Mouse (Mus musculus): Measurements from ENCODE around the gene Nxn. TPM values are rescaled to one million over a fixed set of nuclear protein-coding genes. Genes with fewer than 3 reads are reported as not detected.
"Not testable (repeated sequence)": the region's sequence is repeated elsewhere in the genome, so short reads cannot be mapped to it uniquely, and the experiment has no call there.

The Nxn gene
- total and polyA plus RNA-seq, 3 experiments, result 10.0 to 19.1 (median 14.6) TPM

GRCm38 (mm10) chr11:76216681-76217389 lies 182.1 kb downstream of the Nxn start:
- Histone ChIP-seq H3K79me2 (replicated peaks; ENCODE audit: control insufficient read depth, insufficient read depth, low read length) (no peaks in the 10 kb centered on the region), H3K4me1 (ENCODE audit: control insufficient read depth, insufficient read depth, low read length) (no peaks in the 10 kb centered on the region; the same call in none of the 2 replicates), H3K27ac (peak overlapping the region; percentile 92), H3K27me3 (ENCODE audit: control insufficient read depth, insufficient read depth, low read length) (no peaks in the 10 kb centered on the region), H3K36me3 (ENCODE audit: control insufficient read depth, insufficient read depth, low read length) (no peaks in the 10 kb centered on the region), H3K4me3 (peak overlapping the region; percentile 93), H3K9ac (ENCODE audit: low read depth, low read length) (peak overlapping the region; percentile 76)
- peak; percentile 38 to 53 for DNase-seq
- WGBS, result 2% methylated on average over 33 of the region's 33 CpGs
- TF ChIP-seq EP300 (IDR thresholded peaks at IDR 0.05; ENCODE audit: insufficient read depth, low read depth, low read length) (0 out of 2 replicates have a peak, but pooled peaks have one; percentile 4), CTCF (IDR thresholded peaks at IDR 0.05) (no peak)
- intact Hi-C loops (cut with DNase I), result loop anchor here (1.0 to 5.0 kb wide), 3 partner anchors 14 to 135 kb away; partner anchors contain the start of genes Fam57a and Vps53

- no peaks in the 10 kb centered on the region for H3K36me3 ChIP-seq (ENCODE audit: control insufficient read depth, insufficient read depth, low read length)
- H3K4me3 ChIP-seq, result no peak overlapping the region
- 97% methylated on average over 5 of the region's 5 CpGs for WGBS
- intact Hi-C loops (cut with DNase I), result loop anchor here (2.0 to 5.0 kb wide), 2 partner anchors 13 to 134 kb away; no protein-coding TSS in a partner anchor
- H3K27me3 ChIP-seq (ENCODE audit: control insufficient read depth, insufficient read depth, low read length), result no peaks in the 10 kb centered on the region
- H3K27ac ChIP-seq, result peak overlapping the region; percentile 29
- H3K79me2 ChIP-seq (replicated peaks; ENCODE audit: control insufficient read depth, insufficient read depth, low read length), result no peaks in the 10 kb centered on the region
- TF ChIP-seq CTCF (IDR thresholded peaks at IDR 0.05) (no peak), POLR2A (IDR thresholded peaks at IDR 0.05; ENCODE audit: insufficient read depth, low read depth, low read length) (no peak), EP300 (IDR thresholded peaks at IDR 0.05; ENCODE audit: insufficient read depth, low read depth, low read length) (no peak)
- DNase-seq, result no peak
- no peak overlapping the region for H3K9ac ChIP-seq (ENCODE audit: low read depth, low read length)
- no peaks in the 10 kb centered on the region; the same call in none of the 2 replicates for H3K4me1 ChIP-seq (ENCODE audit: control insufficient read depth, insufficient read depth, low read length)
Measured at GRCm38 (mm10) chr11:76216049-76216540, 182.8 kb downstream of the Nxn start.

DNA sequence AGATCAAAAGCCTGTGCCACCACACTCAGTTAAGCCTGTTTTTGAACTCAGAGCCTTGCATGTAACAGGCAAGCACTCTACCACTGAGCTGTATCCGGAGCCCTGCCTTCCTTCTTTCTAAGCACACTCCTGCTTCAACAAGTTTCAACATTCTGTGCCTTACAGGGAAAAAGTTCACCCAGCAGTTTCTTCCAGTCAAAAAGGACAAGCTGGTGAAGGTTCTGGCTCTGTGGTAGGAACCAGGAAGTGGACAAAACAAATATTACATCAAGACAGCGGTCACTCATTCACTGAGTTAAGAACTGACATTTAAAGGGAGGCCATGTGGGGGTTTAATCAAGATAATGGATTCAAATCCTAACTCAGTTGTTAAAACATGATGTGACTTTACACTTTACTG lies 183.9 kb downstream of the Nxn start:
- Histone ChIP-seq H3K27ac (no peak overlapping the region), H3K36me3 (ENCODE audit: control insufficient read depth, insufficient read depth, low read length) (no peaks in the 10 kb centered on the region), H3K4me3 (no peak overlapping the region), H3K4me1 (ENCODE audit: control insufficient read depth, insufficient read depth, low read length) (no peaks in the 10 kb centered on the region; the same call in none of the 2 replicates), H3K79me2 (replicated peaks; ENCODE audit: control insufficient read depth, insufficient read depth, low read length) (no peaks in the 10 kb centered on the region), H3K9ac (ENCODE audit: low read depth, low read length) (no peak overlapping the region), H3K27me3 (ENCODE audit: control insufficient read depth, insufficient read depth, low read length) (no peaks in the 10 kb centered on the region)
- intact Hi-C loops (cut with DNase I), result loop anchor here (5.0 kb wide), 1 partner anchor 133 kb away; no protein-coding TSS in a partner anchor
- TF ChIP-seq EP300 (IDR thresholded peaks at IDR 0.05; ENCODE audit: insufficient read depth, low read depth, low read length), result no peak
- 84% methylated on average over 2 of the region's 2 CpGs for WGBS
- DNase-seq, result no peak

DNA sequence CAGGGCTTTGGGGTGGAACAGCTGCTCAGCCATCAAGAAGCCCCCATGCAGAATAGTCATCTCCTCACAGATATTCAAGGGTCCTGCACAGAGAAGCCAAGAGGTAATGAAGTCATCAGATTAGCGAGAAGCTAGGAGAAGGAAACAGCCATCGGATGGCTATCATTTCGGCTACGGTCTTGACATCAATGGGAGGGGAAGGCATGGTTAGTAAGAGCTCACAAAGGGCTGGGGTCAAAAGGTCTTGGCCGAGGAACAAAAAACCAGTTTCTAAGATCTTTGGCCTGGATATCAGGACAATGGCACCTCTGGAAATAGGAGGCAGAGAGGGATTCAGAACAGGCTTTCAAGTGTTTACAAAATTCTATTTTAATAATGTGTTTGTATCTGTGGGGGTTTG lies 185.1 kb downstream of the Nxn start:
- H3K36me3 ChIP-seq (ENCODE audit: control insufficient read depth, insufficient read depth, low read length), result no peaks in the 10 kb centered on the region

GRCm38 (mm10) chr11:76211595-76211994 lies 187.3 kb downstream of the Nxn start:
- intact Hi-C loops (cut with DNase I); H3K4me1 ChIP-seq (ENCODE audit: control insufficient read depth, insufficient read depth, low read length); H3K27ac ChIP-seq; H3K27me3 ChIP-seq (ENCODE audit: control insufficient read depth, insufficient read depth, low read length); DNase-seq; H3K79me2 ChIP-seq (replicated peaks; ENCODE audit: control insufficient read depth, insufficient read depth, low read length); H3K36me3 ChIP-seq (ENCODE audit: control insufficient read depth, insufficient read depth, low read length); H3K9ac ChIP-seq (ENCODE audit: low read depth, low read length); H3K4me3 ChIP-seq: not testable (repeated sequence)
- WGBS, result 68% methylated on average over 6 of the region's 6 CpGs

More for the DNA sequence above, 185.1 kb downstream of the Nxn start:
- Histone ChIP-seq H3K4me3 (no peak overlapping the region), H3K9ac (ENCODE audit: low read depth, low read length) (no peak overlapping the region), H3K27ac (no peak overlapping the region), H3K79me2 (replicated peaks; ENCODE audit: control insufficient read depth, insufficient read depth, low read length) (no peaks in the 10 kb centered on the region), H3K27me3 (ENCODE audit: control insufficient read depth, insufficient read depth, low read length) (no peaks in the 10 kb centered on the region), H3K4me1 (ENCODE audit: control insufficient read depth, insufficient read depth, low read length) (no peaks in the 10 kb centered on the region; the same call in none of the 2 replicates)
- WGBS, result 70% methylated on average over 5 of the region's 5 CpGs
- intact Hi-C loops (cut with DNase I), result no loop called here
- TF ChIP-seq EP300 (IDR thresholded peaks at IDR 0.05; ENCODE audit: insufficient read depth, low read depth, low read length), result no peak
- TF ChIP-seq POLR2A (IDR thresholded peaks at IDR 0.05; ENCODE audit: insufficient read depth, low read depth, low read length), result no peak
- TF ChIP-seq CTCF (IDR thresholded peaks at IDR 0.05), result no peak
- no peak for DNase-seq

GRCm38 (mm10) chr11:76210228-76210985 lies 188.5 kb downstream of the Nxn start:
- Histone ChIP-seq H3K27me3 (ENCODE audit: control insufficient read depth, insufficient read depth, low read length) (no peaks in the 10 kb centered on the region), H3K27ac (no peak overlapping the region), H3K36me3 (ENCODE audit: control insufficient read depth, insufficient read depth, low read length) (peaks cover 2% of the 10 kb centered on the region; the same call in 1 of the 2 replicates), H3K4me3 (no peak overlapping the region), H3K79me2 (replicated peaks; ENCODE audit: control insufficient read depth, insufficient read depth, low read length) (no peaks in the 10 kb centered on the region), H3K4me1 (ENCODE audit: control insufficient read depth, insufficient read depth, low read length) (no peaks in the 10 kb centered on the region; the same call in 1 of the 2 replicates), H3K9ac (ENCODE audit: low read depth, low read length) (no peak overlapping the region)
- intact Hi-C loops (cut with DNase I), result no loop called here
- WGBS, result 74% methylated on average over 13 of the region's 13 CpGs
- TF ChIP-seq POLR2A (IDR thresholded peaks at IDR 0.05; ENCODE audit: insufficient read depth, low read depth, low read length), result no peak
- TF ChIP-seq EP300 (IDR thresholded peaks at IDR 0.05; ENCODE audit: insufficient read depth, low read depth, low read length), result no peak
- no peak for TF ChIP-seq CTCF (IDR thresholded peaks at IDR 0.05)
- no peak for DNase-seq

Other genes with a start within 250 kb of the Nxn start
- gene Vps53, start 219.5 kb downstream of the Nxn start, total RNA-seq (2021), result 10 to 100 TPM; 24.3 to 25.1 TPM
- 16.4 and 20.5 TPM in 2 replicates for gene Vps53, start 219.5 kb downstream of the Nxn start, polyA plus RNA-seq (2012; rRNA removed)
- 1 to 10 TPM; 2.0 to 3.0 TPM for gene Fam57a, start 219.5 kb downstream of the Nxn start, total RNA-seq (2021)
- gene Fam57a, start 219.5 kb downstream of the Nxn start, polyA plus RNA-seq (2012; rRNA removed), result 4.2 and 5.4 TPM in 2 replicates
- under 1 TPM in 1 of 2 experiments, not detected in 1; 0.43 TPM for gene Dbil5, start 181.5 kb downstream of the Nxn start, total RNA-seq (2021)
- 0.73 and 1.2 TPM in 2 replicates for gene Dbil5, start 181.5 kb downstream of the Nxn start, polyA plus RNA-seq (2012; rRNA removed)
- 1 to 10 TPM; 3.9 to 4.5 TPM for gene Gemin4, start 181.5 kb downstream of the Nxn start, total RNA-seq (2021)
- gene Gemin4, start 181.5 kb downstream of the Nxn start, polyA plus RNA-seq (2012; rRNA removed), result 2.3 and 3.8 TPM in 2 replicates
- gene Mrm3, start 155.4 kb downstream of the Nxn start, total RNA-seq (2021), result 10 to 100 TPM; 21.8 to 23.4 TPM
- 11.9 and 18.7 TPM in 2 replicates for gene Mrm3, start 155.4 kb downstream of the Nxn start, polyA plus RNA-seq (2012; rRNA removed)
- gene Glod4, start 155.4 kb downstream of the Nxn start, total RNA-seq (2021), result 10 to 100 TPM; 34.2 to 41.5 TPM
- gene Glod4, start 155.4 kb downstream of the Nxn start, polyA plus RNA-seq (2012; rRNA removed), result 12.0 and 26.7 TPM in 2 replicates
- 10 to 100 TPM; 35.3 to 40.4 TPM for gene Timm22, start 7.8 kb upstream of the Nxn start, total RNA-seq (2021)
- 10.4 and 21.0 TPM in 2 replicates for gene Timm22, start 7.8 kb upstream of the Nxn start, polyA plus RNA-seq (2012; rRNA removed)
- 10 to 100 TPM; 23.4 to 32.2 TPM for gene Abr, start 223.2 kb upstream of the Nxn start, total RNA-seq (2021)
- gene Abr, start 223.2 kb upstream of the Nxn start, polyA plus RNA-seq (2012; rRNA removed), result 26.6 and 37.5 TPM in 2 replicates

Data from heart, adult 2 months (tissue).